Mouse (Mus musculus): Measurements from ENCODE around the gene Anapc13. TPM values are rescaled to one million over a fixed set of nuclear protein-coding genes. Genes with fewer than 3 reads are reported as not detected.

Gene Anapc13
- polyA plus RNA-seq, 1 experiment from 2014 or later = 152 TPM

DNA sequence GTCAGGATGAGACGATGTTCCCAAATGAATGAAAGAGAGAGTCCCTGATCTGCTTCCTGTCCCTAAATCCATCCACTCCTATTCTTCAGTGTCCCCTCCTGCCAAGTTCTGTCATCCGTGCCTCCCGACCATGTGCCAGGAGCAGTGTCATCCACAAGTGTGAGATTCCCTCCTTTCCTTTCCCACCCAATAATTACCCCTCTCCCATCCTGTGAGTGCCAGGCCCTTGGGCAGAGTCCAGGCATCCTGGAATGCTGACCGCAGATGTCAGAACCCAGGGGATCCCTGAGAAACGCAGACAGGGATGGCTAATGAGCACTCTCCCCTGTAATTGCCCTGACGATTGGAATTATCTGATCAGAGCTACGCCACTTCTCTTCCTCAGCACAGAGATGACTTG lies 24.5 kb downstream of the Anapc13 start:
- Histone ChIP-seq H3K27me3 (no peaks in the 10 kb centered on the region), H3K4me2 (peak overlapping the region; percentile 26), H3K36me3 (no peaks in the 10 kb centered on the region), H3K4me3 (no peak overlapping the region), H3K9ac (0 out of 2 replicates have a peak overlapping the region, but pooled peaks have one; percentile 20), H3K4me1 (replicated peaks) (peaks cover 26% of the 10 kb centered on the region), H3K27ac (replicated peaks) (peak overlapping the region; percentile 12; the same call in 1 of the 2 replicates), H3K9me3 (no peaks in the 10 kb centered on the region)
- ATAC-seq (ENCODE audit: low FRiP score, low read depth) = peak; percentile 54; the same call in 1 of the 2 replicates
- 15% methylated on average over 7 of the region's 7 CpGs for WGBS

- no peaks in the 10 kb centered on the region for H3K36me3 ChIP-seq
- no peaks in the 10 kb centered on the region for H3K27me3 ChIP-seq
- no peak overlapping the region for H3K9ac ChIP-seq
- no peak overlapping the region for H3K4me2 ChIP-seq
- no peaks in the 10 kb centered on the region for H3K9me3 ChIP-seq
- H3K27ac ChIP-seq (replicated peaks) = no peak overlapping the region
- H3K4me1 ChIP-seq (replicated peaks) = peaks cover 26% of the 10 kb centered on the region
- no peak overlapping the region for H3K4me3 ChIP-seq
- 46% methylated on average over 6 of the region's 6 CpGs for WGBS
- no peak for ATAC-seq (ENCODE audit: low FRiP score, low read depth)
These were observed 25.2 kb downstream of the Anapc13 start for GRCm38 (mm10) chr9:102651199-102651720.

GRCm38 (mm10) chr9:102656355-102657095 lies 30.4 kb downstream of the Anapc13 start:
- 83% methylated on average over 8 of the region's 8 CpGs for WGBS
- H3K9me3 ChIP-seq = no peaks in the 10 kb centered on the region
- ATAC-seq (ENCODE audit: low FRiP score, low read depth) = no peak
- no peak overlapping the region for H3K4me2 ChIP-seq
- H3K36me3 ChIP-seq = no peaks in the 10 kb centered on the region
- H3K27me3 ChIP-seq = no peaks in the 10 kb centered on the region
- H3K4me3 ChIP-seq = no peak overlapping the region
- H3K27ac ChIP-seq (replicated peaks) = no peak overlapping the region
- peaks cover 3% of the 10 kb centered on the region for H3K4me1 ChIP-seq (replicated peaks)
- no peak overlapping the region for H3K9ac ChIP-seq

- H3K27ac ChIP-seq (replicated peaks) = no peak overlapping the region
- no peaks in the 10 kb centered on the region for H3K27me3 ChIP-seq
- no peaks in the 10 kb centered on the region for H3K9me3 ChIP-seq
- no peak overlapping the region for H3K4me2 ChIP-seq
- no peaks in the 10 kb centered on the region for H3K36me3 ChIP-seq
- 45% methylated on average over 6 of the region's 6 CpGs for WGBS
- H3K4me1 ChIP-seq (replicated peaks) = no peaks in the 10 kb centered on the region
- ATAC-seq (ENCODE audit: low FRiP score, low read depth) = no peak
- no peak overlapping the region for H3K4me3 ChIP-seq
- H3K9ac ChIP-seq = no peak overlapping the region
These were observed 42.0 kb downstream of the Anapc13 start for GRCm38 (mm10) chr9:102668115-102668514.

DNA sequence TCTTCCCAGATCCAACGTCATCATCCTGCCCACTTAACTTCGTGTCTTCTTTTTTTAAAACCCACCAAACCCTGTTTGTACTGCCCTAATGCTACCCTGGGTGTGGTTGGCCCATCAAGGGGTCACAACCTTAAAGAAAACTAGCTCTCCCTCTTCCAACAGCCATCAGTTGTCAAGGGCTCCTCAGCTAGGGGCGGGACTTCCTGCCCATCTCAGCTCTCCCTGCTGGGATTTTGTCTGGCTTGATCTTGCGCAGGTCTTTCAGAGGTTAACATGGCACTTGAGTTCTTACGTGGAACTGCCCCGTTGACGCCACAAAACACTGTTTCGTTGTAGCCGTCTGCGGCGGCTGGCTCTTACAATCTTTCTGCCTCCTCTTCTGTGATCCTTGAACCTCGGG lies 42.8 kb downstream of the Anapc13 start:
- H3K9me3 ChIP-seq = no peaks in the 10 kb centered on the region
- H3K4me1 ChIP-seq (replicated peaks) = no peaks in the 10 kb centered on the region
- no peak for ATAC-seq (ENCODE audit: low FRiP score, low read depth)
- H3K36me3 ChIP-seq = no peaks in the 10 kb centered on the region
- H3K4me3 ChIP-seq = no peak overlapping the region
- no peak overlapping the region for H3K27ac ChIP-seq (replicated peaks)
- H3K27me3 ChIP-seq = no peaks in the 10 kb centered on the region
- H3K4me2 ChIP-seq = no peak overlapping the region
- 91% methylated on average over 12 of the region's 12 CpGs for WGBS
- no peak overlapping the region for H3K9ac ChIP-seq

- no peak overlapping the region for H3K9ac ChIP-seq
- no peak overlapping the region for H3K4me2 ChIP-seq
- H3K4me3 ChIP-seq = no peak overlapping the region
- no peaks in the 10 kb centered on the region for H3K9me3 ChIP-seq
- no peaks in the 10 kb centered on the region for H3K27me3 ChIP-seq
- WGBS = 71% methylated on average over 7 of the region's 7 CpGs
- no peak overlapping the region for H3K27ac ChIP-seq (replicated peaks)
- no peak for ATAC-seq (ENCODE audit: low FRiP score, low read depth)
- H3K4me1 ChIP-seq (replicated peaks) = no peaks in the 10 kb centered on the region
- no peaks in the 10 kb centered on the region for H3K36me3 ChIP-seq
These were observed 47.3 kb downstream of the Anapc13 start for GRCm38 (mm10) chr9:102673381-102673780.

DNA sequence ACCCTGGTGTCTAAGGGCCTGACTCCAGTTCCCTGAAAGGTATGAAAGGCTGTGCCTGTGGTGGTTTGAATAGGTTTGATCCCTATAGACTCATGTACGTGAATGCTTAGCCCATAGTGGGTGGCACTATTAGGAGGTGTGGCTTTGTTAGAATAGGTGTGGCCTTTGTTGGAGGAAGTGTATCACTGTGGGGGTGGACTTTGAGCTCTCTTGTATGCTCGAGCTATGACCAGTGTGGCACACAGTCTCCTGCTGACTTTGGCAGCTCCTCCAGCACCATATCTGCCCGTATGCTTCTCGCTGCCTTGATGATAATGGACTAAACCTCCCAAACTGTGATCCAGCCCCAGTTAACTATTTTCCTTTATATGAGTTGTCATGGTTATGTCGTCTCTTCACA lies 49.8 kb downstream of the Anapc13 start:
- no peak overlapping the region for H3K4me3 ChIP-seq
- ATAC-seq (ENCODE audit: low FRiP score, low read depth) = no peak
- H3K9ac ChIP-seq = no peak overlapping the region
- H3K4me2 ChIP-seq = no peak overlapping the region
- H3K27ac ChIP-seq (replicated peaks) = no peak overlapping the region
- no peaks in the 10 kb centered on the region for H3K36me3 ChIP-seq
- 78% methylated on average over 5 of the region's 5 CpGs for WGBS
- no peaks in the 10 kb centered on the region for H3K4me1 ChIP-seq (replicated peaks)
- H3K27me3 ChIP-seq = no peaks in the 10 kb centered on the region
- H3K9me3 ChIP-seq = no peaks in the 10 kb centered on the region

DNA sequence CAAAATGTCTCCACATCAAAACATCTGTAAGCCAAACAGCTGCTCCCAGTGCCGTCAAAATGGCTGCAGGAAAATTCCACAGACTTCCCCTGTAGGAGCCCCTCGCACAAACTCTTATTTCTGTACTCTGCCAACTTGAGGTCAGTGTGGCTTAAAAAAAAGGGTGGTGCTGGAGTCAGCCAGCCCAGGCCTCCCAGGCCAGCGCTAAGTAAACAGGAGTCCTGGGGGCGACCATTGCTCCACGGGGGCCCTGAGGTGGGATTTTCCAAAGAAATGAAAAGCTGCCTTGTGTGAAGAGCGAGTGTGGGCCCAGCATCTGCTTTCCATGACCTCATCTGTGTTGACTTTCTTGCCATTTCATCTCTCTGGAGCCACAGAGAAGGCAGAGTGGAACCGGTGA lies 55.4 kb downstream of the Anapc13 start:
- H3K27me3 ChIP-seq = no peaks in the 10 kb centered on the region
- 58% methylated on average over 7 of the region's 7 CpGs for WGBS

More for the DNA sequence above, 55.4 kb downstream of the Anapc13 start:
- Histone ChIP-seq H3K9ac (no peak overlapping the region), H3K4me1 (replicated peaks) (no peaks in the 10 kb centered on the region), H3K4me2 (no peak overlapping the region), H3K36me3 (no peaks in the 10 kb centered on the region), H3K9me3 (no peaks in the 10 kb centered on the region), H3K4me3 (no peak overlapping the region), H3K27ac (replicated peaks) (no peak overlapping the region)
- ATAC-seq (ENCODE audit: low FRiP score, low read depth) = no peak

Other genes starting within 250 kb of the Anapc13 start
- gene Ky, start 120.5 kb upstream of the Anapc13 start, polyA plus RNA-seq (2015; fragmentation: Nextera tagmentation; extraction: Ambion mirVana) = 1.2 and 1.5 TPM in 2 replicates
- gene Cep63, start 238 bp downstream of the Anapc13 start, polyA plus RNA-seq (2015; fragmentation: Nextera tagmentation; extraction: Ambion mirVana) = 38.4 and 40.6 TPM in 2 replicates
- 66.0 and 71.3 TPM in 2 replicates for gene Amotl2, start 90.4 kb downstream of the Anapc13 start, polyA plus RNA-seq (2015; fragmentation: Nextera tagmentation; extraction: Ambion mirVana)
- 13.7 and 14.4 TPM in 2 replicates for gene Ryk, start 208.6 kb downstream of the Anapc13 start, polyA plus RNA-seq (2015; fragmentation: Nextera tagmentation; extraction: Ambion mirVana)